17 mouse cellular contexts compared by ENCODE assay signal in the genomic region with DNA sequence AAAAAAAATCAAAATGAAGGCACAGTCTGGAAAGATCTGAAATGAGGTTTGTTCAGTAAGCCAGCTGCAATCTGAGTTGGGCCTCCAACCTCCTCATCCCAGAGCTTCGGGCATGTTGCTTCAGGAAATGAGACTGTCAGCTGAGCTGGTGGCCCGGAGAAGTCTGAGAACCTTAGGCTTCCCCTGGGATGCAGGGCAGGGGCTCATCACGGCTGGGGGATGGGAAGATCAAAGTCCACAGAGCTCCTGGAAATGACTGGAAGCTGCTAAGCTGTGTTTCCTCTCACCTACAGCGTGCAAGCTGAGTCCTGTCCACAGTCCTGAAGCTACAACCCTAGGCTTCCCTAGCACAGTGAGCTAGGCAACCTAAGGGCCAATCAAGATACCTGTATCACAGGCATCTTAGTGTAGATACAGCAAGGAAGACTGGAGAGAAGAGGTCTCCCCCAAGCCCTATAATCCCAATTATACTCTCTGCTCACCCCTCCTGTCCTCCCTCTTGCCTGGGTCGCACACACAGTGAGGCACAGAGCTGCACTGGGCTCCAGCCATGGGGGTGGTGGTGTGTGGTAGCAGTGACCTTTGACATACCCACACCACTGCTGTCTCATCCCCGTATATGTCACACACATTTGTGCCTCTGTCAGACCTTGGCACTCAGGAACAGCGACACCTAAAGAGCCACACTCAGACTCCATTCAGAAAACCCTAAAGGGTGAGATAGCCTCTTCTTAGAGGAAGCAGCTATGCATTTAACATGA. TPM values are rescaled to one million over a fixed set of nuclear protein-coding genes. Genes with fewer than 3 reads are reported as not detected.
A peak's percentile ranks its signal among the peaks of the same experiment; 100 is the strongest.
DNase-seq lines count a peak whose midpoint lies in the region; ATAC-seq and TF ChIP-seq lines count a peak whose summit lies in the region.
"Had no signal": no experiment of that assay in that cellular context is flagged by ENCODE, and none has a peak within 500 bp of the region (broad histone marks: within the 10 kb centered on the region; RNA-seq: fewer than 3 reads in every experiment).

No protein-coding gene starts in this region.

- intact Hi-C loops in heart, postnatal 10 days (cut with DNase I) = no loop called here

- H3K4me3 ChIP-seq in heart, embryonic 15.5 days = no peak overlapping the region
- peak overlapping the region; percentile 67 for H3K4me3 ChIP-seq in megakaryocyte, embryonic 14.5 days (replicated peaks)
- H3K4me3 ChIP-seq in embryonic fibroblast, embryonic 13.5 days (ENCODE audit: insufficient read depth, low read length) = no peak overlapping the region
- no peak overlapping the region for H3K4me3 ChIP-seq in stomach, postnatal 0 days (ENCODE audit: low read depth, low read length)
- H3K4me3 ChIP-seq: embryonic facial prominence, embryonic 10.5 days; erythroblast, embryonic 14.5 days; forebrain, embryonic 15.5 days; hindbrain, embryonic 12.5 days; midbrain, embryonic 12.5 days had no signal

- DNase-seq in heart, postnatal 10 days = no peak
- no peak for DNase-seq in stomach, postnatal 0 days (ENCODE audit: low spot score)
- no peak for DNase-seq in ovary, postnatal 36 days (ENCODE audit: low spot score)
- DNase-seq in layer of hippocampus, adult 11-12 months (ENCODE audit: low spot score) = no peak
- DNase-seq: cerebellum, adult 18-20 months; right cerebral cortex, adult 18-20 months had no signal

- peaks cover 3% of the 10 kb centered on the region; the same call in 1 of the 2 replicates for H3K36me3 ChIP-seq in heart, embryonic 15.5 days
- H3K36me3 ChIP-seq in megakaryocyte, embryonic 14.5 days (replicated peaks; ENCODE audit: low read length) = peaks cover 58% of the 10 kb centered on the region
- peaks cover 8% of the 10 kb centered on the region for H3K36me3 ChIP-seq in stomach, postnatal 0 days (ENCODE audit: control insufficient read depth, insufficient read depth, low read length)
- H3K36me3 ChIP-seq: forebrain, embryonic 15.5 days had no signal

- no peak for ATAC-seq in heart, embryonic 15.5 days (replicated peaks; ENCODE audit: insufficient number of reproducible peaks, insufficient read depth, low FRiP score, low read depth)
- no peak for ATAC-seq in megakaryocyte, adult 5-6 weeks (ENCODE audit: poor library complexity, severe bottlenecking)
- ATAC-seq in stomach, postnatal 0 days (ENCODE audit: low FRiP score, low TSS enrichment) = no peak
- ATAC-seq: forebrain, embryonic 15.5 days; inflammation-experienced regulatory T-cells, adult 6 months had no signal

- no peak overlapping the region for H3K9ac ChIP-seq in heart, embryonic 15.5 days
- no peak overlapping the region for H3K9ac ChIP-seq in stomach, postnatal 0 days (ENCODE audit: low read length)
- H3K9ac ChIP-seq: forebrain, embryonic 15.5 days; hindbrain, embryonic 12.5 days; midbrain, embryonic 12.5 days had no signal

- H3K4me2 ChIP-seq in heart, embryonic 15.5 days = no peak overlapping the region
- no peak overlapping the region for H3K4me2 ChIP-seq in stomach, postnatal 0 days (replicated peaks; ENCODE audit: low read depth)
- H3K4me2 ChIP-seq: forebrain, embryonic 15.5 days; hindbrain, embryonic 12.5 days; midbrain, embryonic 12.5 days had no signal

- H3K27me3 ChIP-seq in heart, embryonic 15.5 days = no peaks in the 10 kb centered on the region
- H3K27me3 ChIP-seq in megakaryocyte, embryonic 14.5 days (replicated peaks) = no peaks in the 10 kb centered on the region
- H3K27me3 ChIP-seq in stomach, postnatal 0 days (ENCODE audit: control insufficient read depth, insufficient read depth, low read length) = no peaks in the 10 kb centered on the region
- H3K27me3 ChIP-seq: forebrain, embryonic 15.5 days; hindbrain, embryonic 12.5 days; midbrain, embryonic 12.5 days had no signal

- TF ChIP-seq POLR2A in embryonic fibroblast, embryonic 13.5 days (IDR thresholded peaks at IDR 0.05; ENCODE audit: low read depth, low read length) = no peak

- 55% methylated on average over 7 of the region's 7 CpGs for whole genome bisulfite sequencing in heart, embryonic 15.5 days
- 75% methylated on average over 7 of the region's 7 CpGs for WGBS in stomach, postnatal 0 days

- H3K9me3 ChIP-seq in heart, embryonic 15.5 days (replicated peaks) = no peaks in the 10 kb centered on the region
- no peaks in the 10 kb centered on the region for H3K9me3 ChIP-seq in megakaryocyte, embryonic 14.5 days
- H3K9me3 ChIP-seq in stomach, postnatal 0 days (ENCODE audit: control insufficient read depth, low read length) = no peaks in the 10 kb centered on the region
- H3K9me3 ChIP-seq: embryonic facial prominence, embryonic 10.5 days; forebrain, embryonic 15.5 days; hindbrain, embryonic 12.5 days; midbrain, embryonic 12.5 days had no signal

- peak overlapping the region; percentile 63; the same call in 1 of the 2 replicates for H3K27ac ChIP-seq in heart, embryonic 15.5 days
- peak overlapping the region; percentile 98 for H3K27ac ChIP-seq in embryonic fibroblast, embryonic 13.5 days (ENCODE audit: insufficient read depth, low read length)
- peak overlapping the region; percentile 49; the same call in 1 of the 2 replicates for H3K27ac ChIP-seq in stomach, postnatal 0 days (replicated peaks)
- H3K27ac ChIP-seq: embryonic facial prominence, embryonic 10.5 days; forebrain, embryonic 15.5 days; hindbrain, embryonic 12.5 days; kidney, postnatal 0 days; midbrain, embryonic 12.5 days had no signal

- TF ChIP-seq CTCF in embryonic fibroblast, embryonic 13.5 days (IDR thresholded peaks at IDR 0.05; ENCODE audit: borderline replicate concordance, insufficient read depth, low read length) = no peak
- no peak for TF ChIP-seq CTCF in stomach, postnatal 0 days (IDR thresholded peaks at IDR 0.05; ENCODE audit: low read depth)

- peaks cover 10% of the 10 kb centered on the region for H3K4me1 ChIP-seq in heart, embryonic 15.5 days (replicated peaks)
- peaks cover 37% of the 10 kb centered on the region for H3K4me1 ChIP-seq in megakaryocyte, embryonic 14.5 days
- peaks cover 13% of the 10 kb centered on the region for H3K4me1 ChIP-seq in embryonic fibroblast, embryonic 13.5 days (ENCODE audit: control insufficient read depth, insufficient read depth, low read length)
- H3K4me1 ChIP-seq in stomach, postnatal 0 days (replicated peaks; ENCODE audit: control insufficient read depth, insufficient read depth) = 0 out of 2 replicates have a peak, but pooled peaks cover 2% of the 10 kb centered on the region
- H3K4me1 ChIP-seq: hindbrain, embryonic 12.5 days; midbrain, embryonic 12.5 days had no signal

- no peak for TF ChIP-seq EP300 in stomach, postnatal 0 days (optimal IDR thresholded peaks at IDR 0.05)

RNA-seq across cellular contexts. Expression of gene Efhc1, which starts 56.7 kb away (rescaled TPM):
- 1.6 and 2.0 TPM in 2 replicates for polyA plus RNA-seq in heart, embryonic 15.5 days (2015; fragmentation: Nextera tagmentation; extraction: Ambion mirVana)
- total RNA-seq in heart, postnatal 10 days (2021) = 1 to 10 TPM; 1.0 to 1.2 TPM
- polyA plus RNA-seq in megakaryocyte, embryonic 14.5 days (2012; ENCODE audit: insufficient read depth, low replicate concordance) = 0.78 TPM in 1 of 2 replicates, not detected in the other
- total RNA-seq in megakaryocyte, adult 5-6 weeks (2015) = 0.21 and 0.85 TPM in 2 replicates
- not detected in 2 replicates for total RNA-seq in megakaryocyte, adult 5-6 weeks (2017)
- polyA plus RNA-seq in embryonic fibroblast, embryonic 13.5 days (2011; ENCODE audit: insufficient read length, low read depth, missing spikeins) = 4.6 and 6.5 TPM in 2 replicates
- 1.5 and 1.7 TPM in 2 replicates for polyA plus RNA-seq in stomach, postnatal 0 days (2015; fragmentation: Nextera tagmentation; extraction: Ambion mirVana)
- polyA plus RNA-seq: erythroblast, embryonic 14.5 days had no signal
